Mouse (Mus musculus) myocyte (in vitro differentiated cells): ENCODE results near the gene Adamts9. TPM values are rescaled to one million over a fixed set of nuclear protein-coding genes. Genes with fewer than 3 reads are reported as not detected.

Experiments
- H3K27me3 ChIP-seq: one replicate; pipeline ENCODE4 v1.6.1; 2011; ENCODE audit not compliant: control insufficient read depth, insufficient read depth, insufficient read length
- H3K36me3 ChIP-seq: one replicate; pipeline ENCODE4 v1.6.1; 2011; ENCODE audit not compliant: control insufficient read depth, insufficient read depth
- H3K4me2 ChIP-seq: one replicate; pipeline ENCODE4 v1.6.1; 2011; ENCODE audit warnings: low read depth, control low read depth
- H3K4me3 ChIP-seq: one replicate; pipeline ENCODE4 v1.5.1; 2011; ENCODE audit warnings: mild to moderate bottlenecking, control low read depth, moderate library complexity
- H3K79me2 ChIP-seq: one replicate; pipeline ENCODE4 v1.6.1; 2011; ENCODE audit not compliant: control insufficient read depth, insufficient read depth
- H3ac ChIP-seq: one replicate; pipeline ENCODE4 v1.6.1; 2011; ENCODE audit not compliant: control insufficient read depth, insufficient read length
- CEBPB ChIP-seq: IDR thresholded peaks from 2 replicates; pipeline ENCODE4 v1.6.1; 2011; ENCODE audit warnings: mild to moderate bottlenecking, moderate library complexity; ENCODE audit not compliant: poor library complexity, insufficient read depth, severe bottlenecking
- E2F4 ChIP-seq: IDR thresholded peaks from one replicate; pipeline ENCODE4 v1.6.1; 2011; ENCODE audit warnings: mild to moderate bottlenecking, control low read depth, moderate library complexity; ENCODE audit not compliant: insufficient read depth
- MAX ChIP-seq: IDR thresholded peaks from one replicate; pipeline ENCODE4 v1.6.1; 2011; ENCODE audit warnings: low read depth, mild to moderate bottlenecking, control low read depth
- MYOD1 ChIP-seq, 3 experiments: IDR thresholded peaks; one replicate each; pipeline ENCODE4 v1.6.1; 2011; ENCODE audit warnings: control low read depth in 2 of 3, low read depth in 2 of 3, mild to moderate bottlenecking in 2 of 3, moderate library complexity in 1 of 3; ENCODE audit not compliant: insufficient read length in 2 of 3, control insufficient read depth in 1 of 3
- MYOG ChIP-seq, 3 experiments: IDR thresholded peaks; one replicate each; pipeline ENCODE4 v1.6.1; 2011; ENCODE audit warnings: control low read depth in 2 of 3, low read depth in 2 of 3, mild to moderate bottlenecking in 2 of 3; ENCODE audit not compliant: insufficient read length in 2 of 3, control insufficient read depth in 1 of 3, insufficient read depth in 1 of 3
- POLR2A ChIP-seq: IDR thresholded peaks from one replicate; pipeline ENCODE4 v1.6.1; 2011; ENCODE audit warnings: low read depth, mild to moderate bottlenecking, control low read depth, moderate library complexity; ENCODE audit not compliant: insufficient read length
- POLR2AphosphoS2 ChIP-seq: IDR thresholded peaks from one replicate; pipeline ENCODE4 v1.6.1; 2011; ENCODE audit warnings: low read depth, control low read depth; ENCODE audit not compliant: insufficient read length
- REST ChIP-seq: IDR thresholded peaks from one replicate; pipeline ENCODE4 v1.6.1; 2011; ENCODE audit warnings: mild to moderate bottlenecking, control low read depth, moderate library complexity; ENCODE audit not compliant: insufficient read depth, insufficient read length
- SRF ChIP-seq: IDR thresholded peaks from one replicate; pipeline ENCODE4 v1.6.1; 2011; ENCODE audit warnings: low read depth; ENCODE audit not compliant: control insufficient read depth, insufficient read length
- TCF12 ChIP-seq: IDR thresholded peaks from one replicate; pipeline ENCODE4 v1.6.1; 2011; ENCODE audit warnings: mild to moderate bottlenecking, control low read depth; ENCODE audit not compliant: poor library complexity, insufficient read depth, severe bottlenecking
- TCF3 ChIP-seq: IDR thresholded peaks from one replicate; pipeline ENCODE4 v1.6.1; 2011; ENCODE audit warnings: low read depth, control low read depth; ENCODE audit not compliant: insufficient read length
- USF1 ChIP-seq: IDR thresholded peaks from one replicate; pipeline ENCODE4 v1.6.1; 2011; ENCODE audit warnings: low read depth, mild to moderate bottlenecking, control low read depth, moderate library complexity
- polyA plus RNA-seq: library from polyadenylated mRNA; unstranded; fragments of >200 nt; fragmentation: generic; extraction: Trizol; gene quantifications from one replicate; pipeline ENCODE4 v1.2.1, GENCODE M21; 2012; ENCODE audit warnings: missing spikeins

Adamts9 gene
- polyA plus RNA-seq, 1 experiment: 0.04 TPM

GRCm38 (mm10) chr6:92727351-92727986, 215.8 kb downstream of the Adamts9 start:
- TF ChIP-seq SRF (no peak), POLR2AphosphoS2 (no peak), REST (no peak), MYOG (IDR thresholded peaks at IDR 0.05; ENCODE audit: control insufficient read depth in 1 of 3, insufficient read depth in 1 of 3, insufficient read length in 2 of 3, low read depth in 2 of 3) (no peak)
- H3K79me2 ChIP-seq: no peaks in the 10 kb centered on the region
- no peaks in the 10 kb centered on the region for H3K27me3 ChIP-seq
- no peak overlapping the region for H3ac ChIP-seq
- no peaks in the 10 kb centered on the region for H3K36me3 ChIP-seq
- H3K4me3 ChIP-seq: no peak overlapping the region
- H3K4me2 ChIP-seq: no peak overlapping the region

DNA sequence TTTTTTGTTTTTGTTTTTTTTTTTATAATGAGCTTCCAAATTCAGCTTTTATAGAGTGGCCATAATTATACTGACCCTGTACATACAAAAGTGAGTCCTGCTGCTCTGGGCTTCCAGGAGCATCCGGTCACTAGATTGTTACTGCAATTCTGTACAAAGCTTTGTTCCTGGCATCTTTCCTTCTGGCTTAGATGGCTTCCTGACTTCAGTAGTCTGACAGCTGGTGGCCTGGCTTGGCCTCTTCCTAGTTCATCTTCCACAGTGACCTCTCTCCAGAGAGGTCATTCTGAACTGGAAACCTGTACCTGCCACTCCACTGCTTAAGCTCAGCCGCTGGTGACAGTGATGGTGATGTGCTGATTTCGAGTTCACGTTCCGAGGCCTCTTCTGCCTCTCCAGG, 217.2 kb downstream of the Adamts9 start:
- no peaks in the 10 kb centered on the region for H3K36me3 ChIP-seq
- H3K27me3 ChIP-seq: no peaks in the 10 kb centered on the region
- H3K79me2 ChIP-seq: no peaks in the 10 kb centered on the region
- TF ChIP-seq USF1 (no peak), MYOG (IDR thresholded peaks at IDR 0.05; ENCODE audit: control insufficient read depth in 1 of 3, insufficient read depth in 1 of 3, insufficient read length in 2 of 3, low read depth in 2 of 3) (no peak), CEBPB (no peak), REST (no peak), TCF3 (no peak), E2F4 (no peak), POLR2AphosphoS2 (no peak)
- no peak overlapping the region for H3ac ChIP-seq
- H3K4me2 ChIP-seq: no peak overlapping the region
- H3K4me3 ChIP-seq: no peak overlapping the region

GRCm38 (mm10) chr6:92724394-92724793, 218.9 kb downstream of the Adamts9 start:
- Histone ChIP-seq H3K27me3 (no peaks in the 10 kb centered on the region), H3ac (no peak overlapping the region), H3K79me2 (no peaks in the 10 kb centered on the region), H3K4me2 (no peak overlapping the region), H3K36me3 (no peaks in the 10 kb centered on the region), H3K4me3 (no peak overlapping the region)
- no peak for TF ChIP-seq POLR2A
- TF ChIP-seq MYOG (IDR thresholded peaks at IDR 0.05; ENCODE audit: control insufficient read depth in 1 of 3, insufficient read depth in 1 of 3, insufficient read length in 2 of 3, low read depth in 2 of 3): no peak
- no peak for TF ChIP-seq TCF3
- TF ChIP-seq MYOD1 (IDR thresholded peaks at IDR 0.05; ENCODE audit: control insufficient read depth in 1 of 3, insufficient read length in 2 of 3, low read depth in 2 of 3): no peak
- TF ChIP-seq CEBPB: no peak
- TF ChIP-seq MAX: no peak
- no peak for TF ChIP-seq E2F4
- TF ChIP-seq POLR2AphosphoS2: no peak
- no peak for TF ChIP-seq TCF12
- TF ChIP-seq USF1: no peak
- no peak for TF ChIP-seq REST
- no peak for TF ChIP-seq SRF

Other genes with a start within 250 kb of the Adamts9 start
- gene Prickle2, start 237.3 kb downstream of the Adamts9 start, polyA plus RNA-seq: 0.02 TPM
- gene A730049H05Rik, start 127.0 kb downstream of the Adamts9 start, polyA plus RNA-seq: 0.12 TPM
- not detected for gene Gm15737, start 74.1 kb downstream of the Adamts9 start, polyA plus RNA-seq